Mouse (Mus musculus) liver, embryonic 14 days (tissue): ENCODE data around the gene Ddo. TPM values are rescaled to one million over a fixed set of nuclear protein-coding genes. Genes with fewer than 3 reads are reported as not detected.

Experiments used
- polyA plus RNA-seq: library from polyadenylated mRNA; depleted of rRNA; stranded (reverse); fragments of >200 nt; gene quantifications from 2 replicates; pipeline ENCODE4 v1.2.3, GENCODE M21; 2012; rRNA removed

The Ddo gene
- 0.01 TPM in 2 replicates for polyA plus RNA-seq

GRCm38 (mm10) chr10:40629656-40630311, at the start of gene Ddo:
Gene Ddo, plus strand, starts transcription at chr10:40630011.

GRCm38 (mm10) chr10:40683092-40683867, 53.5 kb downstream of the Ddo start, which contains the start of gene Mettl24:
Gene Mettl24, plus strand, starts transcription at chr10:40683282.

Other genes with a start within 250 kb of the Ddo start
- gene Slc22a16, start 59.7 kb upstream of the Ddo start, polyA plus RNA-seq: not detected in 2 replicates
- 0.20 and 0.23 TPM in 2 replicates for gene Mettl24, start 53.3 kb downstream of the Ddo start, polyA plus RNA-seq